In genomic region chr14:33235661-33236060, GRCm38 (mm10) we compare ENCODE assay signal across 14 mouse cellular contexts. TPM values are rescaled to one million over a fixed set of nuclear protein-coding genes. Genes with fewer than 3 reads are reported as not detected.
A peak's percentile ranks its signal among the peaks of the same experiment; 100 is the strongest.
DNase-seq lines count a peak whose midpoint lies in the region; ATAC-seq and TF ChIP-seq lines count a peak whose summit lies in the region.
"Had no signal": no experiment of that assay in that cellular context is flagged by ENCODE, and none has a peak within 500 bp of the region (broad histone marks: within the 10 kb centered on the region; RNA-seq: fewer than 3 reads in every experiment).

No protein-coding gene starts in this region.

- no peak for TF ChIP-seq CTCF in stomach, postnatal 0 days (IDR thresholded peaks at IDR 0.05; ENCODE audit: low read depth)

- TF ChIP-seq POLR2A in myocyte (IDR thresholded peaks at IDR 0.05; ENCODE audit: insufficient read length, low read depth) = no peak

- ATAC-seq in kidney, embryonic 14.5 days (ENCODE audit: low FRiP score, low TSS enrichment) = no peak
- ATAC-seq in stomach, postnatal 0 days (ENCODE audit: low FRiP score, low TSS enrichment) = no peak

- no peak for TF ChIP-seq EP300 in stomach, postnatal 0 days (optimal IDR thresholded peaks at IDR 0.05)

- H3K27me3 ChIP-seq in kidney, embryonic 14.5 days (ENCODE audit: control insufficient read depth, insufficient read depth, low read length) = no peaks in the 10 kb centered on the region
- H3K27me3 ChIP-seq in myocyte (ENCODE audit: control insufficient read depth, insufficient read depth, insufficient read length) = no peaks in the 10 kb centered on the region
- no peaks in the 10 kb centered on the region for H3K27me3 ChIP-seq in stomach, postnatal 0 days (ENCODE audit: control insufficient read depth, insufficient read depth, low read length)
- H3K27me3 ChIP-seq: embryonic facial prominence, embryonic 12.5 days; limb, embryonic 13.5 days; liver, embryonic 15.5 days had no signal

- DNase-seq in adrenal gland, postnatal 14 days = peak; percentile 17
- no peak for DNase-seq in adrenal gland, adult 2 months
- peak; percentile 25 for DNase-seq in kidney, postnatal 10 days
- peak; percentile 61 to 69 for DNase-seq in B cell, adult 2 months
- DNase-seq in stomach, postnatal 0 days (ENCODE audit: low spot score) = no peak
- DNase-seq in cerebellum, adult 8-10 months = no peak
- DNase-seq: cerebellum, adult 9-11 months; lung, postnatal 14 days had no signal

- H3K36me3 ChIP-seq in kidney, embryonic 14.5 days (ENCODE audit: control insufficient read depth, insufficient read depth, low read length) = no peaks in the 10 kb centered on the region
- no peaks in the 10 kb centered on the region for H3K36me3 ChIP-seq in myocyte (ENCODE audit: control insufficient read depth, insufficient read depth)
- no peaks in the 10 kb centered on the region for H3K36me3 ChIP-seq in stomach, postnatal 0 days (ENCODE audit: control insufficient read depth, insufficient read depth, low read length)
- H3K36me3 ChIP-seq: embryonic facial prominence, embryonic 12.5 days; limb, embryonic 13.5 days; liver, embryonic 15.5 days; midbrain, embryonic 10.5 days had no signal

- no peak overlapping the region for H3K4me3 ChIP-seq in kidney, embryonic 14.5 days (ENCODE audit: low read length)
- no peak overlapping the region for H3K4me3 ChIP-seq in myocyte
- no peak overlapping the region for H3K4me3 ChIP-seq in stomach, postnatal 0 days (ENCODE audit: low read depth, low read length)
- H3K4me3 ChIP-seq: embryonic facial prominence, embryonic 12.5 days; limb, embryonic 13.5 days; liver, embryonic 15.5 days; midbrain, embryonic 10.5 days had no signal

- no peaks in the 10 kb centered on the region for H3K4me1 ChIP-seq in kidney, embryonic 14.5 days (ENCODE audit: control insufficient read depth, insufficient read depth, low read length)
- no peaks in the 10 kb centered on the region for H3K4me1 ChIP-seq in stomach, postnatal 0 days (replicated peaks; ENCODE audit: control insufficient read depth, insufficient read depth)
- H3K4me1 ChIP-seq: liver, embryonic 15.5 days; midbrain, embryonic 10.5 days had no signal

- H3K9ac ChIP-seq in kidney, embryonic 14.5 days (ENCODE audit: low read depth, low read length) = no peak overlapping the region
- no peak overlapping the region for H3K9ac ChIP-seq in stomach, postnatal 0 days (ENCODE audit: low read length)
- H3K9ac ChIP-seq: embryonic facial prominence, embryonic 12.5 days; limb, embryonic 13.5 days; liver, embryonic 15.5 days had no signal

- 75% methylated on average over 6 of the region's 6 CpGs for WGBS in kidney, embryonic 14.5 days
- 84% methylated on average over 6 of the region's 6 CpGs for WGBS in stomach, postnatal 0 days

- no peak overlapping the region for H3K4me2 ChIP-seq in kidney, embryonic 14.5 days (replicated peaks; ENCODE audit: low read depth, low read length)
- peak overlapping the region; percentile 14 for H3K4me2 ChIP-seq in myocyte (ENCODE audit: low read depth)
- no peak overlapping the region for H3K4me2 ChIP-seq in stomach, postnatal 0 days (replicated peaks; ENCODE audit: low read depth)
- H3K4me2 ChIP-seq: embryonic facial prominence, embryonic 12.5 days; limb, embryonic 13.5 days; liver, embryonic 15.5 days had no signal

- H3ac ChIP-seq in myocyte (ENCODE audit: control insufficient read depth, insufficient read length) = no peak overlapping the region

- H3K9me3 ChIP-seq in kidney, embryonic 14.5 days (ENCODE audit: control insufficient read depth, low read length) = no peaks in the 10 kb centered on the region
- H3K9me3 ChIP-seq in stomach, postnatal 0 days (ENCODE audit: control insufficient read depth, low read length) = no peaks in the 10 kb centered on the region
- H3K9me3 ChIP-seq: embryonic facial prominence, embryonic 12.5 days; limb, embryonic 13.5 days; liver, embryonic 15.5 days; midbrain, embryonic 10.5 days had no signal

- H3K79me2 ChIP-seq in myocyte (ENCODE audit: control insufficient read depth, insufficient read depth) = no peaks in the 10 kb centered on the region

- no peak overlapping the region for H3K27ac ChIP-seq in kidney, embryonic 14.5 days (ENCODE audit: low read depth, low read length)
- H3K27ac ChIP-seq in stomach, postnatal 0 days (replicated peaks) = no peak overlapping the region
- H3K27ac ChIP-seq: embryonic facial prominence, embryonic 12.5 days; limb, embryonic 13.5 days; liver, embryonic 15.5 days; midbrain, embryonic 10.5 days had no signal

TF ChIP-seq in myocyte, 11 proteins besides CTCF, POLR2A, EP300 and RAD21:
- no peak for TF ChIP-seq MAX (IDR thresholded peaks at IDR 0.05; ENCODE audit: low read depth)
- no peak for TF ChIP-seq TCF12 (IDR thresholded peaks at IDR 0.05; ENCODE audit: insufficient read depth, poor library complexity, severe bottlenecking)
- TF ChIP-seq POLR2AphosphoS2 (IDR thresholded peaks at IDR 0.05; ENCODE audit: insufficient read length, low read depth) = no peak

RNA-seq across cellular contexts. Expression of gene Arhgap22, which starts 21.8 kb away (rescaled TPM):
- total RNA-seq in adrenal gland, postnatal 14 days (2021) = 6.0 and 7.2 TPM in 2 replicates
- 1 to 10 TPM; 5.5 to 8.9 TPM for total RNA-seq in adrenal gland, adult 2 months (2021)
- 7.2 and 9.5 TPM in 2 replicates for polyA plus RNA-seq in adrenal gland, adult 2 months (2012; rRNA removed)
- 1.1 and 2.6 TPM in 2 replicates for polyA plus RNA-seq in kidney, embryonic 14.5 days (2014; fragmentation: Nextera tagmentation; extraction: Ambion mirVana)
- 53.3 TPM for polyA plus RNA-seq in myocyte (2012; fragmentation: generic; extraction: Trizol)
- 6.5 TPM in 2 replicates for polyA plus RNA-seq in stomach, postnatal 0 days (2015; fragmentation: Nextera tagmentation; extraction: Ambion mirVana)

RNA-seq across cellular contexts. Expression of gene Wdfy4, which starts 50.4 kb away (rescaled TPM):
- total RNA-seq in adrenal gland, postnatal 14 days (2021) = 2.6 and 12.9 TPM in 2 replicates
- total RNA-seq in adrenal gland, adult 2 months (2021) = 1 to 10 TPM; 2.5 to 4.2 TPM
- 1.5 and 2.6 TPM in 2 replicates for polyA plus RNA-seq in adrenal gland, adult 2 months (2012; rRNA removed)
- polyA plus RNA-seq in kidney, embryonic 14.5 days (2014; fragmentation: Nextera tagmentation; extraction: Ambion mirVana) = 0.10 and 0.31 TPM in 2 replicates
- polyA plus RNA-seq in myocyte (2012; fragmentation: generic; extraction: Trizol) = 0.04 TPM
- 0.13 and 0.25 TPM in 2 replicates for polyA plus RNA-seq in stomach, postnatal 0 days (2015; fragmentation: Nextera tagmentation; extraction: Ambion mirVana)

Comparison
In these comparisons a context has a peak if more than half of its experiments do, and no peak if none do; other contexts are left out.
1. DNase-seq: peak in adrenal gland, postnatal 14 days (single experiment), kidney, postnatal 10 days (single experiment) and B cell, adult 2 months (2 of 2); none in adrenal gland, adult 2 months (single experiment), stomach, postnatal 0 days (single experiment) and cerebellum, adult 8-10 months (single experiment).